Mouse (Mus musculus): ENCODE data around the gene A830018L16Rik.

Gene A830018L16Rik

GRCm38 (mm10) chr1:11652773-11653172 is 238.9 kb downstream of the A830018L16Rik start:
- DNase-seq (ENCODE audit: low spot score): no peak

DNA sequence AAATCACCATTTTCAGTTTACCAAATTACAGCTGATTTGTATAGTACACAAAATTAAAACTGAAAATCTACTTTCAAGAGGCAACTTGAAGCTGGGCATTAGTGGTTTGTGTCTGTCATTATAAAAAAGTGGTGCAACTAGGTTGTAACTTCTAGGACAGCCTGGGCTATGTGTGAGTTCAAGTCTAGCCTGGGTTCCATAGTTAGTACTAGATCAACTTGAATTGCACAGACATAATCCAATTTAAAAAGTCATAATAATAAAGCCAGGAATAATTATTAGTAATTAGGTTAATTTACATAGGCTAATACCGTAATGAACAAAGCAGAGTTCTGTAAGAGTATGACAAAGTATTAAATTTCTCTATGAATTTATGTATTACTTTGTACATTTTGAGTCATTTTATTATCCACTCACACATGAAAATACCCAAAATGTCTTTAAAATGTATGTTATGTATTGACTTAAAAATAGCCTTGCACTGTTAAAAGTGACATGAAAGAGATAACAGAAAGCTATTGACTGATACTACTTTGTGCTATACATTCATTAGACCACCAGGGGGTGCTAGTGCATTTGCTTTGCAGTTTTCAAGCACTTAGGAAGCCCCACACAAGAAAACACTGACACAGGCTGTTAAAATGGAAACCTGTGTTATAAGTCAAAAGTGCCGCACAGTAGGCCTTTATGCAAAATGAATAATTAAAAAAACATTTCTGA is 243.6 kb downstream of the A830018L16Rik start:
- DNase-seq (ENCODE audit: low spot score): no peak

GRCm38 (mm10) chr1:11658061-11658625 is 244.2 kb downstream of the A830018L16Rik start:
- DNase-seq (ENCODE audit: low spot score): no peak

- no peak for DNase-seq (ENCODE audit: low spot score)
These were observed 330.9 kb downstream of the A830018L16Rik start for GRCm38 (mm10) chr1:11744749-11745314.

GRCm38 (mm10) chr1:11748424-11748823 is 334.5 kb downstream of the A830018L16Rik start:
- DNase-seq (ENCODE audit: low spot score): no peak

DNA sequence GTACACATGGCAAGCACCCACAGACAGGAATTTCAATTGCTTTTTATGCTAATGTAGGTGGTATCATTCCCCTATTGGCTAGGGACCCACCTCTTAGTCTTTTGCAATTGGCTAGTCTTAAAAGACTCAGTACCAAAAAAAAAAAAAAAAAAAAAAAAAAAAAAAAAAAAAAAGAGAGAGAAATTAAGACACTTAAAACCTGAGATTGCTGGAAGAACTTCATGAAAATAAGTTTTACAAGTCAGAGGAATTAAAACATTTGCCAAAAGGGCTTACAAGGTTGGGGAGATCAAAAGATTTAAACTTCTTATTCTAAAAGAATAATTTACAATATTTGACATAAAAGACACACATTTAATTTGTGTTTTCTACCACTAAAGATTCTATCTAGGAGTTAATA is 336.2 kb downstream of the A830018L16Rik start:
- DNase-seq (ENCODE audit: low spot score): no peak

DNA sequence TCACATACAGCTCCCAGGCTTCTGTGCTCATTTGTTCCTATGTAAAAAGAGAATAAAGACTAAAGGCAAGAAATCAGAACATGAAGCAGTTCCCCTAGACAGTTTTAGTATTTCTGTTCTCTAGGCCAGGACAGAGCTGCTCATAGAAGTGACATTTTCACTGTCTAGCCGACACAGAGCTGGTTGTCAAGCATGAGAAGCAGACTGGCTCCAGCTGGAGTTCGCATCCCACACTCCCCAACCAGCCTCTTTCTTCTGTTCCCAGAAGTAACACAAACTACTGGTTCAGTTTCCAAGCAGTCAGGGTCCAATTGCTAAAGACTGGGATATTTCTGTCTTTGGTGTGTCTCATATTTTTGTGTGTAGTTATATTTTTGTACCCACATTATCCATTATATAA is 336.7 kb downstream of the A830018L16Rik start:
- DNase-seq (ENCODE audit: low spot score): no peak

- DNase-seq (ENCODE audit: low spot score): no peak
These were observed 338.1 kb downstream of the A830018L16Rik start for GRCm38 (mm10) chr1:11751996-11752395.

DNA sequence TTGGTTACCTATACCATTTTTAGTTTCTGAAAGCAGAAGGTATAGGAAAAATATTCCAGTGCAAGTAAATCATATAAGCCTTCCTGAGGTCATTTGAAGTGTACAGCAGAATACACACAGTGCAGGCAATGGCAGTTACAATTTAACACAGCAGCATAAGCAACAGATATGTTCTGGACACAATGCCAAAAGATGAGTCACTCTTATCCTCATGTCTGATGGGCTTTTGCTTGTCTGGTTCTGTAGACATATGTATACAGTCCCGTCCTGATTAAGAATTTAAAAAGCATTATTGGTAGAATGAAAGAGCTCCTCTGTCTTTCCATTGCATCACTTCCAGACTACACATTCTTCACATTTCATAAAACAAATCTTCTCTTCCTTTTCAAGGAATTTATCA is 374.4 kb downstream of the A830018L16Rik start:
- no peak for DNase-seq (ENCODE audit: low spot score)

DNA sequence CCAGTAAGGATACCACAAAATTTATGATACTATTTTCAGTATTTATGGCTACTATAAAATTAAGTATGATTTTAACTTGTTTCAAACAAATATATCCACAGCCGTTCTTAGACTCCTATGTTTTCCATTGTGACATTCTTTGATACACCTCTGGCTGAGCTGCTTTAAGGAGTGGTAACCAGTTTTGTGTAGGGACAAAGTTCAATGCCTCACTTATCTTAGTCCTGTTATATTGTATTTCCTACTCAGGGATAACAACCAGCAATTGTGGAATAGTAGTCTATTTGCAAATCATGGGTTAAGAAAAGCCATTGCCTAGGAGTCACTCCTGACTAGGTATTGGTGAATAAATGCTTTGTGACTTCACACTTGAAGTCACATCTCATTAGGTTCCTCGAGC is 378.9 kb downstream of the A830018L16Rik start:
- DNase-seq (ENCODE audit: low spot score): no peak

GRCm38 (mm10) chr1:11795666-11796065 is 381.8 kb downstream of the A830018L16Rik start:
- no peak for DNase-seq (ENCODE audit: low spot score)

- DNase-seq (ENCODE audit: low spot score): no peak
These were observed 458.9 kb downstream of the A830018L16Rik start for GRCm38 (mm10) chr1:11872847-11873246.

- DNase-seq (ENCODE audit: low spot score): no peak
These were observed 459.7 kb downstream of the A830018L16Rik start for GRCm38 (mm10) chr1:11873573-11873972.

- DNase-seq (ENCODE audit: low spot score): no peak
These were observed 467.8 kb downstream of the A830018L16Rik start for GRCm38 (mm10) chr1:11881706-11882105.

GRCm38 (mm10) chr1:11895715-11896114 is 481.8 kb downstream of the A830018L16Rik start:
- DNase-seq (ENCODE audit: low spot score): no peak

DNA sequence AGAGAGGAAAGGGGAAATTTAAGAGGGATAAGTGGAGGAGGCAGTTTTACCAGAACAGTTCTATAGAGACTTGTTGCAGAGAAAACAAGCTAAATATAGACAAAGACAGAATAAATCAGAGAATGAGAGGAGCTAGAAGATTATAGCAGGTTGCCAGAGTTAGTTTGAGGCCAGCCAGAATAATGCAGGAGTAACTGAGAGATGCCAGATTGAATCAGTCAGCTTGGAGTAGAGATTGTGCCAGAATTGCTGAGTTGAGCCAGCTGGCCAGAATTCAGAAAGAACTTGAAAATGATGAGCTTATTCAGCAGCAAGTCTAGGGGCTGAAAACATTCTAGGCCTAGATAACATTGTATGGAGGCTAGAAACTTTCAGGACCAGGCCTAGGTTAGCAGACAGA is 502.0 kb downstream of the A830018L16Rik start:
- no peak for DNase-seq (ENCODE audit: low spot score)

DNA sequence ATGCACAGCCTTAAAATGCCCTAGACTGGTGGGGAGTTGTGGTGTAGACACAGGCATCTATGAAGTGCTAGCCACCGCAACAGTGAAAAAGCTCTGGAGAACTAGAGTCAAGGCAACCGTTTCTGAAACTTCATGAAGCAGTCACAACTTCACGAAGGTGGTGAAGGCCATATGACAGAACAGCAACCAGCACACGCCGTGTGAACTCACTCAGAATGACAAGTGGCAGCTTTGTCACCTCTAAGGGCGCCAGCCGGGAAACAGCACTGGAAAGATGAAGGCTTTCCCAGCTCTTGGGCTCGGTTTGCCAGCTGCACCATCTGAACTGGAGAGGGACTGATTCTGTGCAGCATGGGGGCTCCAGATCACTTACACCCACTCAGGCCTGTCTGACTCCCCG is 523.1 kb downstream of the A830018L16Rik start:
- no peak for DNase-seq (ENCODE audit: low spot score)

DNA sequence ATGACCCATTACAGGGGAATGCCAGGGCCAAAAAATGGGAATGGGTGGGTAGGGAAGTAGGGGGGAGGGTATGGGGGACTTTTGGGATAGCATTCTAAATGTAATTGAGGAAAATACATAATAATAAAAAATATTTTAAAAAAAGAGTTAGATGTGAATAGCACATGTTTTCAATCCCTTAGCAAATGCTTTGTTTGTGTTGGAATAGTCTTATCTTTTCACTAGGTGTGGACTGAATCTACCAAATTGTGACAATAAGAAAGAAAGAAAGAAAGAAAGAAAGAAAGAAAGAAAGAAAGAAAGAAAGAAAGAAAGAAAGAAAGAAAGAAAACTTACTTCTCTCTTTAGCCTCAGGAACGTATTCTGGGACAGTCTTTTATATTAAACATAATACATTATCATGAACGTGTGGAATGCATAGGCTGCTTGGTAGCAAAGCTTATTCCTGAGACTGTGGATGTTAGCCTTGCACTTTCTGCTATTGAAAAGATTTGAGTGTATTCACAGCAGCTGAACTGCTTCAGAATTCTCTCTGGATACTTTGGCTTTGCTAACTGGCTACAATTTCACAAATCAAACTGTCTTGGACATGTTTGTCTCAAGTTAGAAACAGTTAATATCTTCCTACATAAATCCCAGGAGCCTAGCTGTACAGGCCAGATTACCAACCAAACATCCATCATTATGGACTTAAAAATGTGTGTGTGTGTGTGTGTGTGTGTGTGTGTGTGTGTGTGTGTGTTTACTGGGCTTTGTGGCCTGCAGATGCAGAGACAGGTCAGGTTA is 545.7 kb downstream of the A830018L16Rik start:
- no peak for DNase-seq (ENCODE audit: low spot score)

DNA sequence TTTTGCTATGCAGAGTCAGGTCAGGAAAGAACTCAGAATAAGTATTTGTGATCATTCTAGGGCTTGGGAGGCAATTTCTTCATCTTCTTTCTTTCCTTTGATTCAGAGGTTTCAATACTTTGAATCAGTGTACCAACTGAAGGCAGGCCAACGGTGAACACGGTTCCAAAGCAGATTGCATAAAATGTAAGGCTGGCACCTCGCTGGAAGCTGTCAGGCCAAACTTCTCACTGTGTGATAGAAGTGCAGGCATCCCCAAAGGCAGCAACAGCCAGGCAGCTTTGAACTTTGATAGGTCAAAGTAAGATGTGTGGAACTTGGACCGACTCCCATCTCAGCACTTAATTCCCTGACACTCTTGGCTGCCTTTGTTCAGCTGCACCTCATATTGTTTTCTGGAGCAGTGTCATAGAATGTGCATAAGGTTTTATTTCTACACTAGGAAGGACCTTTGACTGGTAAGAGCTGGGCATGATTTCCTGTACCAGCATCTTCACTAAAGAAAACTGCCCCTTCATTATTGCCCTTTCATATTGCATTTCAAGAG is 568.8 kb downstream of the A830018L16Rik start:
- no peak for DNase-seq (ENCODE audit: low spot score)

GRCm38 (mm10) chr1:11990011-11990410 is 576.1 kb downstream of the A830018L16Rik start:
- no peak for DNase-seq (ENCODE audit: low spot score)

GRCm38 (mm10) chr1:11996297-11996878 is 582.5 kb downstream of the A830018L16Rik start:
- no peak for DNase-seq (ENCODE audit: low spot score)

DNA sequence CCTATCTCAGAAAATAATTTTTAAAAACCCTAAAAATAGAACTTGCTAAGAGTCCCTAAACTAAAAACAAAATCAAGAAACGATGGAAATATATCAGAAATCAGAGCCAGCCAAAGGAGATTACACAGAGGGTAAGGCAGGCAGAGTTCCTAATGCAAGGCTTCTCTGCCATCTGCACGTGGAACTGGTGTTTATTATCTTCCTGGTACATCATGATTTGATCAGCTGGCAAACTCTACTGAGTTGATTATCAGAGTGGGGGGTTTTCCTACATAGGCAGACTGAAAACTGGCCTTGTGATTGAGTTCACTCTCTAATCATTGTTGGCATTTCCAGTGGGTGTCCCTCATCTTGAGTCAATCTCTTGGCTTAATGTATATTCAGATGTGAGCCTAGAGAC is 583.7 kb downstream of the A830018L16Rik start:
- no peak for DNase-seq (ENCODE audit: low spot score)

Measured in ovary, postnatal 10 days (tissue).